Mouse (Mus musculus) kidney, embryonic 14.5 days (tissue): Measurements from ENCODE around the gene Thbs3. TPM values are rescaled to one million over a fixed set of nuclear protein-coding genes. Genes with fewer than 3 reads are reported as not detected.
A peak's percentile ranks its signal among the peaks of the same experiment; 100 is the strongest.

Experiments
- ATAC-seq: fragments of 200-750 bp; cut with Nextera tagmentation; 2 replicates; pipeline ENCODE4 v1.8.0; 2017; ENCODE audit warnings: moderate number of reproducible peaks, mild to moderate bottlenecking, moderate TSS enrichment, moderate library complexity; ENCODE audit not compliant: low FRiP score, low TSS enrichment
- H3K27ac ChIP-seq: fragments of 300-500 bp; sonication (generic); 2 replicates; pipeline ENCODE4 v1.5.1; 2014; ENCODE audit warnings: low read depth, mild to moderate bottlenecking, low read length, moderate library complexity, mixed read lengths
- H3K27me3 ChIP-seq: fragments of 300-500 bp; sonication (generic); 2 replicates; pipeline ENCODE4 v1.6.1; 2014; ENCODE audit warnings: mild to moderate bottlenecking, low read length; ENCODE audit not compliant: control insufficient read depth, insufficient read depth
- H3K36me3 ChIP-seq: fragments of 300-500 bp; sonication (generic); 2 replicates; pipeline ENCODE4 v1.6.1; 2014; ENCODE audit warnings: low read length, mixed read lengths; ENCODE audit not compliant: control insufficient read depth, insufficient read depth
- H3K4me1 ChIP-seq: fragments of 300-500 bp; sonication (generic); 2 replicates; pipeline ENCODE4 v1.6.1; 2014; ENCODE audit warnings: low read length, mixed read lengths; ENCODE audit not compliant: control insufficient read depth, insufficient read depth
- H3K4me2 ChIP-seq: fragments of 300-500 bp; sonication (generic); replicated peaks from 2 replicates; pipeline ENCODE4 v1.6.1; 2014; ENCODE audit warnings: low read depth, mild to moderate bottlenecking, low read length
- H3K4me3 ChIP-seq: fragments of 300-500 bp; sonication (generic); 2 replicates; pipeline ENCODE4 v1.5.1; 2014; ENCODE audit warnings: mild to moderate bottlenecking, low read length
- H3K9ac ChIP-seq: fragments of 300-500 bp; sonication (generic); 2 replicates; pipeline ENCODE4 v1.6.1; 2014; ENCODE audit warnings: low read depth, mild to moderate bottlenecking, low read length, moderate library complexity
- H3K9me3 ChIP-seq: fragments of 300-500 bp; sonication (generic); 2 replicates; pipeline ENCODE4 v1.6.1; 2016; ENCODE audit warnings: low read length; ENCODE audit not compliant: control insufficient read depth
- WGBS: fragments of 180-500 bp; shearing (Covaris S2); extraction: QIAGEN DNeasy Blood & Tissue Kit; methylation state at CpG from one replicate; pipeline ENCODE4 v1.1.7; 2014; 5-methylcytosine and 5-hydroxymethylcytosine counted together
- polyA plus RNA-seq: library from polyadenylated mRNA; unstranded; fragments of >200 nt; fragmentation: Nextera tagmentation; extraction: Ambion mirVana; gene quantifications from 2 replicates; pipeline ENCODE4 v1.2.1, GENCODE M21; 2014

Thbs3 gene
- polyA plus RNA-seq, 1 experiment from 2014 or later = 13.2 TPM

DNA sequence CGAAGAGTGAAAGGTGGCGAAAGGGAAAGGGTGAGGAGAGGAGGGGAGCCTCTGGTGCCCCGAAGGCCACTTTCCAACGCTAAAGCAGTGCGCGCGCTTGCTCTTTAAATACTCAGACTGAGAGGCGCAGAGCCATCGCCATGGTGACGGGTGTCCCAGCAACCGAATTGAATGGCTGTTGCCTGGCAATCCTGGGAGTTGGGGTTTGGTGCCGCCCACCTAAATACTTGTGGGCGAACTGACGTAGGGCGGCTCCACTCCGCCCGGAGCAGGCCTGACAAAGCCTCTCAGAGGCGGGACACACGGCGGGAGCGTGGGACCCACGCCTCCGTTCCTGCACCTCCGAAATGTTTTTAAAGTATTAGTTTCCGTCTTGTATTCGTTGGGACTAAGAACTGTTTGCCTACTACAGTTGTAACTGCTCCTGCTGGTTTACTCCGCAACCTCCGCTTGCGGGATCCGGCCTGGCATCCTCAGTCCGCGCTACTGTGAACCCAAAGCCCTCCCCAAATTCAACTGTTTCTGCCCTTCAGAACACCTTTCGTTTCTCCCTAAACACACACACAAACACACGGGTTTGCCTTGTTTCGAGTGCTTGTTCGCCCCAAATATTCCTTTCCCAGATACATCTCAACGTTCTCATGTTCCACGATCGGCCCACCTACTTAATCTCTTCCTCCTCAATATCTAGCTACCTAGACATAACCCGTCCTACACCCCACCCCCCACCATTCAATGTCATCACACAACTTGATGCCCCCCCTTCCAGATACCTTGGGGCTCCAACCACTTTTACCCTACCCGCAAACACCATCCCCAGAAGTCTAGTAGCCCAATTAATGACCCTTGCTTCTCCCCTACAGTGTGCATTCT, 12.6 kb downstream of the Thbs3 start:
- Histone ChIP-seq H3K4me2 (peak overlapping the region; percentile 87), H3K27me3 (no peaks in the 10 kb centered on the region), H3K4me1 (peaks cover 23% of the 10 kb centered on the region; the same call in 1 of the 2 replicates), H3K27ac (no peak overlapping the region; the same call in 1 of the 2 replicates), H3K9me3 (no peaks in the 10 kb centered on the region), H3K36me3 (peaks cover 3% of the 10 kb centered on the region; the same call in 1 of the 2 replicates), H3K9ac (peak overlapping the region; percentile 54), H3K4me3 (peak overlapping the region; percentile 40)
- WGBS = 4% methylated on average over 41 of the region's 41 CpGs
- peak; percentile 77 for ATAC-seq

- H3K36me3 ChIP-seq = peaks cover 3% of the 10 kb centered on the region; the same call in 1 of the 2 replicates
- H3K4me1 ChIP-seq = peaks cover 23% of the 10 kb centered on the region; the same call in 1 of the 2 replicates
These were observed 13.2 kb downstream of the Thbs3 start for GRCm38 (mm10) chr3:89228180-89228549.

GRCm38 (mm10) chr3:89228836-89229235, 13.9 kb downstream of the Thbs3 start, which contains the start of gene Muc1:
Muc1 (plus strand) TSS chr3:89229057.
- ATAC-seq = no peak
- 27% methylated on average over 10 of the region's 10 CpGs for WGBS
- no peaks in the 10 kb centered on the region for H3K9me3 ChIP-seq
- H3K27ac ChIP-seq = peak within 1 kb of the TSS; percentile 62
- H3K9ac ChIP-seq = peak within 1 kb of the TSS; percentile 54; the same call in 1 of the 2 replicates
- peaks cover 23% of the 10 kb centered on the region; the same call in 1 of the 2 replicates for H3K4me1 ChIP-seq
- peak within 1 kb of the TSS; percentile 40 for H3K4me3 ChIP-seq
- H3K4me2 ChIP-seq = peak within 1 kb of the TSS; percentile 87
- H3K36me3 ChIP-seq = peaks cover 3% of the 10 kb centered on the region; the same call in 1 of the 2 replicates
- no peaks in the 10 kb centered on the region for H3K27me3 ChIP-seq

More at GRCm38 (mm10) chr3:89228180-89228549, 13.2 kb downstream of the Thbs3 start:
- peak overlapping the region; percentile 40 for H3K4me3 ChIP-seq
- H3K9me3 ChIP-seq = no peaks in the 10 kb centered on the region
- H3K4me2 ChIP-seq = peak overlapping the region; percentile 87
- peak overlapping the region; percentile 62; the same call in 1 of the 2 replicates for H3K27ac ChIP-seq
- peak; percentile 58 for ATAC-seq
- under 1% methylated on average over 20 of the region's 20 CpGs for WGBS
- H3K9ac ChIP-seq = peak overlapping the region; percentile 54; the same call in 1 of the 2 replicates
- no peaks in the 10 kb centered on the region for H3K27me3 ChIP-seq

- H3K27ac ChIP-seq = peak overlapping the region; percentile 47; the same call in 1 of the 2 replicates
- WGBS = 45% methylated on average over 4 of the region's 4 CpGs
- no peak for ATAC-seq
- H3K9me3 ChIP-seq = no peaks in the 10 kb centered on the region
- H3K4me2 ChIP-seq = peak overlapping the region; percentile 87
- H3K4me1 ChIP-seq = peaks cover 23% of the 10 kb centered on the region; the same call in 1 of the 2 replicates
- peaks cover 3% of the 10 kb centered on the region; the same call in 1 of the 2 replicates for H3K36me3 ChIP-seq
- peak overlapping the region; percentile 13 for H3K4me3 ChIP-seq
- peak overlapping the region; percentile 23; the same call in 1 of the 2 replicates for H3K9ac ChIP-seq
- no peaks in the 10 kb centered on the region for H3K27me3 ChIP-seq
These were observed 14.3 kb downstream of the Thbs3 start for GRCm38 (mm10) chr3:89229276-89229675.

DNA sequence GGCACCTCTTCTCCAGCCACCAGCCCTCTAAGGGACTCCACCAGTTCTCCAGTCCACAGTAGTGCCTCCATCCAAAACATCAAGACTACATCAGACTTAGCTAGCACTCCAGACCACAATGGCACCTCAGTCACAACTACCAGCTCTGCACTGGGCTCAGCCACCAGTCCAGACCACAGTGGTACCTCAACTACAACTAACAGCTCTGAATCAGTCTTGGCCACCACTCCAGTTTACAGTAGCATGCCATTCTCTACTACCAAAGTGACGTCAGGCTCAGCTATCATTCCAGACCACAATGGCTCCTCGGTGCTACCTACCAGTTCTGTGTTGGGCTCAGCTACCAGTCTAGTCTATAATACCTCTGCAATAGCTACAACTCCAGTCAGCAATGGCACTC, 15.6 kb downstream of the Thbs3 start:
- WGBS = 81% methylated on average over 2 of the region's 2 CpGs
- ATAC-seq = no peak
- H3K36me3 ChIP-seq = no peaks in the 10 kb centered on the region
- no peak overlapping the region for H3K9ac ChIP-seq
- no peak overlapping the region for H3K4me3 ChIP-seq
- H3K27ac ChIP-seq = no peak overlapping the region
- peaks cover 23% of the 10 kb centered on the region; the same call in 1 of the 2 replicates for H3K4me1 ChIP-seq
- H3K4me2 ChIP-seq = no peak overlapping the region
- H3K27me3 ChIP-seq = no peaks in the 10 kb centered on the region
- no peaks in the 10 kb centered on the region for H3K9me3 ChIP-seq

GRCm38 (mm10) chr3:89231345-89231744, 16.4 kb downstream of the Thbs3 start:
- H3K4me3 ChIP-seq = no peak overlapping the region

DNA sequence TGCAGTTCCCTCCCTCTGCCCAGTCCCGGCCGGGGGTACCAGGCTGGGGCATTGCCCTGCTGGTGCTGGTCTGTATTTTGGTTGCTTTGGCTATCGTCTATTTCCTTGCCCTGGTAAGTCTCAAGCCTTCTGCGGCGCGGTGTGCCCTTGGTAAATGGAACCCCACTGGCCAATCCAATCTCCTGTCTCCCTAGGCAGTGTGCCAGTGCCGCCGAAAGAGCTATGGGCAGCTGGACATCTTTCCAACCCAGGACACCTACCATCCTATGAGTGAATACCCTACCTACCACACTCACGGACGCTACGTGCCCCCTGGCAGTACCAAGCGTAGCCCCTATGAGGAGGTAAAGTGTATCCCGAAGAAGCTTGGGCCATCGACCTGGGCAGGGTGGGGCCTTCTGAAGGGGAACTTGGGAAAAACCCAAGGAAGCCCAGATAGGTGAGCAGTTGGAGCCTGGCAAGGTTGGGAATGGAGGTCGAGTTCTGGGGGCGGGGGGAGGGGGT, 16.8 kb downstream of the Thbs3 start:
- no peak overlapping the region for H3K4me3 ChIP-seq
- peaks cover 13% of the 10 kb centered on the region; the same call in 1 of the 2 replicates for H3K4me1 ChIP-seq
- H3K27me3 ChIP-seq = no peaks in the 10 kb centered on the region
- 80% methylated on average over 16 of the region's 16 CpGs for WGBS
- H3K4me2 ChIP-seq = no peak overlapping the region
- H3K9me3 ChIP-seq = no peaks in the 10 kb centered on the region
- no peak overlapping the region for H3K27ac ChIP-seq
- H3K36me3 ChIP-seq = no peaks in the 10 kb centered on the region
- no peak for ATAC-seq
- H3K9ac ChIP-seq = no peak overlapping the region

More at GRCm38 (mm10) chr3:89231345-89231744, 16.4 kb downstream of the Thbs3 start:
- ATAC-seq = no peak
- H3K4me2 ChIP-seq = no peak overlapping the region
- H3K9ac ChIP-seq = no peak overlapping the region
- H3K27me3 ChIP-seq = no peaks in the 10 kb centered on the region
- no peaks in the 10 kb centered on the region for H3K9me3 ChIP-seq
- peaks cover 18% of the 10 kb centered on the region; the same call in 1 of the 2 replicates for H3K4me1 ChIP-seq
- H3K36me3 ChIP-seq = no peaks in the 10 kb centered on the region
- H3K27ac ChIP-seq = no peak overlapping the region
- WGBS = 60% methylated on average over 7 of the region's 7 CpGs

GRCm38 (mm10) chr3:89232614-89233013, 17.6 kb downstream of the Thbs3 start:
- H3K9ac ChIP-seq = no peak overlapping the region
- ATAC-seq = no peak
- H3K36me3 ChIP-seq = no peaks in the 10 kb centered on the region
- no peaks in the 10 kb centered on the region for H3K27me3 ChIP-seq
- no peak overlapping the region for H3K4me2 ChIP-seq
- H3K9me3 ChIP-seq = no peaks in the 10 kb centered on the region
- peaks cover 8% of the 10 kb centered on the region; the same call in 1 of the 2 replicates for H3K4me1 ChIP-seq
- no peak overlapping the region for H3K4me3 ChIP-seq
- H3K27ac ChIP-seq = no peak overlapping the region
- 51% methylated on average over 6 of the region's 6 CpGs for WGBS
